Mouse (Mus musculus): ENCODE measurements around the gene Spata5. TPM values are rescaled to one million over a fixed set of nuclear protein-coding genes. Genes with fewer than 3 reads are reported as not detected.

The Spata5 gene
- polyA plus RNA-seq, 2 experiments = 9.6 to 40.2 TPM

GRCm38 (mm10) chr3:37510055-37511032 is 90.6 kb downstream of the Spata5 start:
- WGBS = 80% methylated on average over 7 of the region's 7 CpGs
- H3K4me3 ChIP-seq (replicated peaks; ENCODE audit: low read length) = no peak overlapping the region
- no peak overlapping the region for H3K27ac ChIP-seq (replicated peaks; ENCODE audit: low read depth, low read length)
- no peak for DNase-seq (ENCODE audit: low spot score)
- H3K27me3 ChIP-seq (ENCODE audit: control insufficient read depth, insufficient read depth, low read length) = no peaks in the 10 kb centered on the region
- H3K9ac ChIP-seq (ENCODE audit: low read depth, low read length, severe bottlenecking) = no peak overlapping the region
- TF ChIP-seq POLR2A (IDR thresholded peaks at IDR 0.05; ENCODE audit: borderline replicate concordance, extremely low read depth, insufficient read depth, insufficient read length) = no peak
- H3K4me1 ChIP-seq (ENCODE audit: control insufficient read depth, insufficient read depth, low read length) = no peaks in the 10 kb centered on the region
- ATAC-seq (ENCODE audit: low FRiP score, low read depth) = no peak
- no peaks in the 10 kb centered on the region for H3K9me3 ChIP-seq (ENCODE audit: control insufficient read depth, low read length)
- H3K36me3 ChIP-seq (ENCODE audit: control insufficient read depth, insufficient read depth, low read length) = no peaks in the 10 kb centered on the region
- H3K4me2 ChIP-seq (replicated peaks; ENCODE audit: low read depth, low read length, severe bottlenecking) = no peak overlapping the region

GRCm38 (mm10) chr3:37515485-37515884 is 95.8 kb downstream of the Spata5 start:
- Histone ChIP-seq H3K4me2 (replicated peaks; ENCODE audit: low read depth, low read length, severe bottlenecking) (no peak overlapping the region), H3K27ac (replicated peaks; ENCODE audit: low read depth, low read length) (no peak overlapping the region), H3K9me3 (ENCODE audit: control insufficient read depth, low read length) (no peaks in the 10 kb centered on the region), H3K4me3 (replicated peaks; ENCODE audit: low read length) (no peak overlapping the region), H3K4me1 (ENCODE audit: control insufficient read depth, insufficient read depth, low read length) (no peaks in the 10 kb centered on the region), H3K9ac (ENCODE audit: low read depth, low read length, severe bottlenecking) (no peak overlapping the region), H3K27me3 (ENCODE audit: control insufficient read depth, insufficient read depth, low read length) (no peaks in the 10 kb centered on the region), H3K36me3 (ENCODE audit: control insufficient read depth, insufficient read depth, low read length) (no peaks in the 10 kb centered on the region)
- ATAC-seq (ENCODE audit: low FRiP score, low read depth) = no peak
- DNase-seq (ENCODE audit: low spot score) = no peak
- TF ChIP-seq POLR2A (IDR thresholded peaks at IDR 0.05; ENCODE audit: borderline replicate concordance, extremely low read depth, insufficient read depth, insufficient read length) = no peak
- 29% methylated on average over 2 of the region's 2 CpGs for WGBS

- WGBS = 88% methylated on average over 2 of the region's 2 CpGs
- H3K36me3 ChIP-seq (ENCODE audit: control insufficient read depth, insufficient read depth, low read length) = no peaks in the 10 kb centered on the region
- no peak for ATAC-seq (ENCODE audit: low FRiP score, low read depth)
These were observed 96.7 kb downstream of the Spata5 start for GRCm38 (mm10) chr3:37516379-37516778.

GRCm38 (mm10) chr3:37518611-37519010 is 98.9 kb downstream of the Spata5 start:
- Histone ChIP-seq H3K9me3 (ENCODE audit: control insufficient read depth, low read length) (no peaks in the 10 kb centered on the region), H3K9ac (ENCODE audit: low read depth, low read length, severe bottlenecking) (no peak overlapping the region), H3K27ac (replicated peaks; ENCODE audit: low read depth, low read length) (no peak overlapping the region), H3K4me3 (replicated peaks; ENCODE audit: low read length) (no peak overlapping the region), H3K27me3 (ENCODE audit: control insufficient read depth, insufficient read depth, low read length) (no peaks in the 10 kb centered on the region), H3K4me1 (ENCODE audit: control insufficient read depth, insufficient read depth, low read length) (no peaks in the 10 kb centered on the region), H3K36me3 (ENCODE audit: control insufficient read depth, insufficient read depth, low read length) (no peaks in the 10 kb centered on the region), H3K4me2 (replicated peaks; ENCODE audit: low read depth, low read length, severe bottlenecking) (no peak overlapping the region)
- DNase-seq (ENCODE audit: low spot score) = no peak
- no peak for TF ChIP-seq POLR2A (IDR thresholded peaks at IDR 0.05; ENCODE audit: borderline replicate concordance, extremely low read depth, insufficient read depth, insufficient read length)
- ATAC-seq (ENCODE audit: low FRiP score, low read depth) = no peak

More at GRCm38 (mm10) chr3:37516379-37516778, 96.7 kb downstream of the Spata5 start:
- no peak overlapping the region for H3K9ac ChIP-seq (ENCODE audit: low read depth, low read length, severe bottlenecking)
- H3K4me2 ChIP-seq (replicated peaks; ENCODE audit: low read depth, low read length, severe bottlenecking) = no peak overlapping the region
- H3K27me3 ChIP-seq (ENCODE audit: control insufficient read depth, insufficient read depth, low read length) = no peaks in the 10 kb centered on the region
- no peak for DNase-seq (ENCODE audit: low spot score)
- H3K27ac ChIP-seq (replicated peaks; ENCODE audit: low read depth, low read length) = no peak overlapping the region
- H3K9me3 ChIP-seq (ENCODE audit: control insufficient read depth, low read length) = no peaks in the 10 kb centered on the region
- no peak overlapping the region for H3K4me3 ChIP-seq (replicated peaks; ENCODE audit: low read length)
- no peaks in the 10 kb centered on the region for H3K4me1 ChIP-seq (ENCODE audit: control insufficient read depth, insufficient read depth, low read length)
- TF ChIP-seq POLR2A (IDR thresholded peaks at IDR 0.05; ENCODE audit: borderline replicate concordance, extremely low read depth, insufficient read depth, insufficient read length) = no peak

- no peaks in the 10 kb centered on the region for H3K4me1 ChIP-seq (ENCODE audit: control insufficient read depth, insufficient read depth, low read length)
- no peaks in the 10 kb centered on the region for H3K9me3 ChIP-seq (ENCODE audit: control insufficient read depth, low read length)
- 66% methylated on average over 3 of the region's 3 CpGs for WGBS
These were observed 100.8 kb downstream of the Spata5 start for GRCm38 (mm10) chr3:37520334-37521023.

More at GRCm38 (mm10) chr3:37520334-37521023, 100.8 kb downstream of the Spata5 start:
- Histone ChIP-seq H3K9ac (ENCODE audit: low read depth, low read length, severe bottlenecking) (no peak overlapping the region), H3K4me3 (replicated peaks; ENCODE audit: low read length) (no peak overlapping the region), H3K36me3 (ENCODE audit: control insufficient read depth, insufficient read depth, low read length) (no peaks in the 10 kb centered on the region), H3K27ac (replicated peaks; ENCODE audit: low read depth, low read length) (no peak overlapping the region), H3K4me2 (replicated peaks; ENCODE audit: low read depth, low read length, severe bottlenecking) (no peak overlapping the region), H3K27me3 (ENCODE audit: control insufficient read depth, insufficient read depth, low read length) (no peaks in the 10 kb centered on the region)
- no peak for DNase-seq (ENCODE audit: low spot score)
- ATAC-seq (ENCODE audit: low FRiP score, low read depth) = no peak
- no peak for TF ChIP-seq POLR2A (IDR thresholded peaks at IDR 0.05; ENCODE audit: borderline replicate concordance, extremely low read depth, insufficient read depth, insufficient read length)
